Mouse (Mus musculus): ENCODE data around the gene Tnik.

- TF ChIP-seq CTCF (conservative IDR thresholded peaks at IDR 0.05; ENCODE audit: low read length) (no peak), NANOG (IDR thresholded peaks at IDR 0.05; ENCODE audit: borderline replicate concordance, low read length) (no peak)
Measured at GRCm38 (mm10) chr3:28263002-28263947, at the start of gene Tnik.

All from E14TG2a.4 (cell line).